Mouse (Mus musculus) stomach, embryonic 15.5 days (tissue): ENCODE data around the gene Hmga2. TPM values are rescaled to one million over a fixed set of nuclear protein-coding genes. Genes with fewer than 3 reads are reported as not detected.

Experiments used
- ATAC-seq: fragments of 200-750 bp; cut with Nextera tagmentation; 2 replicates; pipeline ENCODE4 v1.8.0; 2017; ENCODE audit warnings: low read depth, moderate number of reproducible peaks, moderate TSS enrichment; ENCODE audit not compliant: insufficient read depth, low FRiP score
- H3K27ac ChIP-seq: fragments of 300-500 bp; sonication (generic); 2 replicates; pipeline ENCODE4 v1.5.1; 2015; ENCODE audit warnings: mild to moderate bottlenecking, inconsistent platforms
- H3K27me3 ChIP-seq: fragments of 300-500 bp; sonication (generic); replicated peaks from 2 replicates; pipeline ENCODE4 v1.6.1; 2015; ENCODE audit warnings: inconsistent platforms
- H3K36me3 ChIP-seq: fragments of 300-500 bp; sonication (generic); 2 replicates; pipeline ENCODE4 v1.6.1; 2015; ENCODE audit warnings: inconsistent platforms
- H3K4me1 ChIP-seq: fragments of 300-500 bp; sonication (generic); 2 replicates; pipeline ENCODE4 v1.6.1; 2015; ENCODE audit warnings: inconsistent platforms
- H3K4me2 ChIP-seq: fragments of 300-500 bp; sonication (generic); 2 replicates; pipeline ENCODE4 v1.6.1; 2015; ENCODE audit warnings: mild to moderate bottlenecking, inconsistent platforms
- H3K4me3 ChIP-seq: fragments of 300-500 bp; sonication (generic); replicated peaks from 2 replicates; pipeline ENCODE4 v1.5.1; 2015; ENCODE audit warnings: inconsistent platforms
- H3K9ac ChIP-seq: fragments of 300-500 bp; sonication (generic); 2 replicates; pipeline ENCODE4 v1.6.1; 2015; ENCODE audit warnings: inconsistent platforms
- H3K9me3 ChIP-seq: fragments of 300-500 bp; sonication (generic); 2 replicates; pipeline ENCODE4 v1.6.1; 2016; ENCODE audit warnings: inconsistent platforms
- WGBS: fragments of 180-500 bp; shearing (Covaris S2); methylation state at CpG from one replicate; pipeline ENCODE4 v1.1.7; 2015; 5-methylcytosine and 5-hydroxymethylcytosine counted together
- microRNA counts: library from miRNA; unstranded; fragments of <30 nt; microRNA quantifications from one replicate; lab custom pipeline; 2016
- microRNA-seq: library from miRNA; unstranded; fragments of <30 nt; microRNA quantifications from one replicate; pipeline ENCODE4, GENCODE M21; 2016
- polyA plus RNA-seq: library from polyadenylated mRNA; unstranded; fragments of >200 nt; fragmentation: Nextera tagmentation; extraction: Ambion mirVana; gene quantifications from 2 replicates; pipeline ENCODE4 v1.2.1, GENCODE M21; 2015

Gene Hmga2
- polyA plus RNA-seq, 1 experiment from 2014 or later = 29.3 TPM

DNA sequence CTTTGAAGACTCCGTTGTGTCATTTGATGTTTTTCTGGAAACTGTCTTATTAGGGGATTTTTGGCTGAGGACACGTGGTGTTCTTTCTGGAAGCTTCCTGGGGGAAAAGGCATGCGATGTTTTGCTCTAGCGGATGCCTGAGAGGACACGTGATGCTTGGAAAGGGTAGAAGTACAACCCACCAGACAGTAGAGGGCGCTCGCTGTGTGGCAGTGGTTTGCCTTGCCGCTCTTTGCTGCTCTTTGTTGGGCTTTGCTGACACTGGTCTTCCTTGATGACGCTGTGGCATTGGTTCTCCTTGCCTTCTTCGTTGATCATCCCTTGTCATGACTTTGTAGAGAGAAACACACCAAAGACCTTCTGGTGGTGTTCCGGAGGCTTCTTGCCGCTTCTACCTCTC lies 156.7 kb downstream of the Hmga2 start:
- no peak overlapping the region for H3K9ac ChIP-seq
- no peaks in the 10 kb centered on the region for H3K4me1 ChIP-seq
- WGBS = 92% methylated on average over 12 of the region's 12 CpGs

More for the DNA sequence above, 156.7 kb downstream of the Hmga2 start:
- no peaks in the 10 kb centered on the region for H3K36me3 ChIP-seq
- no peak for ATAC-seq
- H3K27ac ChIP-seq = no peak overlapping the region
- no peak overlapping the region for H3K4me2 ChIP-seq
- no peaks in the 10 kb centered on the region for H3K9me3 ChIP-seq
- H3K4me3 ChIP-seq = no peak overlapping the region
- no peaks in the 10 kb centered on the region for H3K27me3 ChIP-seq

MicroRNAs within 50 kb of the gene (microRNA counts, 519-probe panel; counts per million panel counts)
- microRNA mmu-miR-763 (lab: Ali Mortazavi, UCI) = not detected

Small RNA genes within 50 kb of the gene (microRNA-seq; reads per million reads assigned to microRNA genes)
- gene Mir763 = not detected

Other genes with a start within 250 kb of the Hmga2 start
- 52.5 and 53.8 TPM in 2 replicates for gene Llph, start 249.4 kb downstream of the Hmga2 start, polyA plus RNA-seq